Mouse (Mus musculus) heart, adult 2 months (tissue): ENCODE measurements at regions not wholly inside any gene's neighbourhood (a gene's known extent, or its start where the extent isn't known, plus 50 kb on each side); places are given as distances from the start of the nearest gene placed in this dataset.

Source experiments
- DNase-seq, 2 experiments: peaks; one replicate each; pipeline ENCODE4 v3.0.0; 2021
- H3K27ac ChIP-seq: fragments of 200-600 bp; 2 replicates; pipeline ENCODE4 v1.8.1; 2022
- H3K27me3 ChIP-seq: fragments of 200-500 bp; 2 replicates; pipeline ENCODE4 v1.6.1; 2012; ENCODE audit warnings: mild to moderate bottlenecking, low read length, inconsistent platforms, mixed read lengths; ENCODE audit not compliant: control insufficient read depth, insufficient read depth
- H3K36me3 ChIP-seq: fragments of 200-500 bp; 2 replicates; pipeline ENCODE4 v1.6.1; 2012; ENCODE audit warnings: low read length, inconsistent platforms; ENCODE audit not compliant: control insufficient read depth, insufficient read depth
- H3K4me1 ChIP-seq: fragments of 200-500 bp; 2 replicates; pipeline ENCODE4 v1.6.1; 2011; ENCODE audit warnings: low read length; ENCODE audit not compliant: control insufficient read depth, insufficient read depth
- H3K4me3 ChIP-seq: fragments of 200-600 bp; 2 replicates; pipeline ENCODE4 v1.8.1; 2022
- H3K79me2 ChIP-seq: fragments of 200-500 bp; replicated peaks from 2 replicates; pipeline ENCODE4 v1.6.1; 2012; ENCODE audit warnings: mild to moderate bottlenecking, inconsistent platforms, low read length, moderate library complexity, mixed read lengths; ENCODE audit not compliant: control insufficient read depth, insufficient read depth
- H3K9ac ChIP-seq: fragments of 200-500 bp; 2 replicates; pipeline ENCODE4 v1.6.1; 2012; ENCODE audit warnings: low read depth, mild to moderate bottlenecking, control low read depth, inconsistent platforms, low read length, mixed read lengths
- CTCF ChIP-seq: fragments of 200-600 bp; IDR thresholded peaks from 2 replicates; pipeline ENCODE4 v1.8.1; 2022; ENCODE audit warnings: antibody characterized with exemption, mild to moderate bottlenecking, moderate library complexity
- EP300 ChIP-seq: fragments of 200-500 bp; IDR thresholded peaks from 2 replicates; pipeline ENCODE4 v1.6.1; 2011; ENCODE audit warnings: low read depth, low read length, control low read depth; ENCODE audit not compliant: insufficient read depth
- POLR2A ChIP-seq: fragments of 200-500 bp; IDR thresholded peaks from 2 replicates; pipeline ENCODE4 v1.6.1; 2011; ENCODE audit warnings: mild to moderate bottlenecking, low read depth, low read length, control low read depth; ENCODE audit not compliant: insufficient read depth
- WGBS: fragments of 180-500 bp; shearing (Covaris S2); methylation state at CpG from one replicate; pipeline ENCODE4 v1.1.7; 2018; 5-methylcytosine and 5-hydroxymethylcytosine counted together
- intact Hi-C: fragments of 180-260 bp; cut with DNase I; formaldehyde crosslinking; loops from one replicate; pipeline ENCODE4 v1.15.1; 2025

DNA sequence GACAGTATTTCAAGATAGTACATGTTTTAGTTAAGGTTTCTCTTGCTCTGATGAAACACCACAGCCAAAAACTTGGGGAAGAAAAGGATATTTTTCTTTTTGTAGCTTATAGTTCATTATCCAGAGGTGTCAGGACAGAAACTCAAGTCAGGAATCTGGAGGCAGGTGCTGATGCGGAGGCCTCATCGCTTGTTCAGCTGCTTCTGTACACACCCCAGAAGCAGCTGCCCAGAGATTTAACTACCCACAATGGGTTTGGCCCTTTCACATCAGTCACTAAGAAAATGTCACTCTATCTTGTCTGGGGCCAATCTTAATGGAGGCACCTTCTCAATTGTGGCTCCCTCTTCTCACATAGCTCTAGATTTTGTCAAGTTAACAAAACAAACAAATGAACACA, 996.4 kb upstream of the Slit2 start:
- no peak for DNase-seq
- WGBS, result 85% methylated on average over 2 of the region's 2 CpGs
- intact Hi-C loops, result no loop called here
- Histone ChIP-seq H3K9ac (no peak overlapping the region), H3K27me3 (no peaks in the 10 kb centered on the region), H3K36me3 (no peaks in the 10 kb centered on the region), H3K4me3 (no peak overlapping the region), H3K27ac (no peak overlapping the region), H3K79me2 (no peaks in the 10 kb centered on the region), H3K4me1 (no peaks in the 10 kb centered on the region)
- TF ChIP-seq EP300, result no peak
- TF ChIP-seq CTCF, result no peak

- Histone ChIP-seq H3K36me3 (no peaks in the 10 kb centered on the region), H3K27me3 (no peaks in the 10 kb centered on the region), H3K4me3 (no peak overlapping the region), H3K79me2 (no peaks in the 10 kb centered on the region), H3K4me1 (no peaks in the 10 kb centered on the region), H3K27ac (no peak overlapping the region), H3K9ac (no peak overlapping the region)
- TF ChIP-seq POLR2A (no peak), EP300 (no peak), CTCF (peak; percentile 19)
- DNase-seq, result no peak
- intact Hi-C loops, result no loop called here
- WGBS, result 75% methylated on average over 2 of the region's 2 CpGs
These were observed 1002.6 kb upstream of the Slit2 start for GRCm38 (mm10) chr5:46980326-46980725.

GRCm38 (mm10) chr5:46968870-46969436, 1014.0 kb upstream of the Slit2 start:
- 81% methylated on average over 5 of the region's 5 CpGs for WGBS
- TF ChIP-seq EP300 (no peak), POLR2A (no peak), CTCF (no peak)
- no peak overlapping the region for H3K27ac ChIP-seq
- no peak overlapping the region for H3K4me3 ChIP-seq
- H3K79me2 ChIP-seq, result no peaks in the 10 kb centered on the region
- H3K27me3 ChIP-seq, result no peaks in the 10 kb centered on the region
- DNase-seq, result no peak
- no peak overlapping the region for H3K9ac ChIP-seq
- H3K36me3 ChIP-seq, result no peaks in the 10 kb centered on the region
- intact Hi-C loops, result loop anchor here (1.0 kb wide), 1 partner anchor 15 kb away; no protein-coding TSS in a partner anchor
- no peaks in the 10 kb centered on the region for H3K4me1 ChIP-seq

- Histone ChIP-seq H3K4me3 (no peak overlapping the region), H3K36me3 (no peaks in the 10 kb centered on the region), H3K27ac (no peak overlapping the region), H3K79me2 (no peaks in the 10 kb centered on the region), H3K4me1 (no peaks in the 10 kb centered on the region), H3K9ac (no peak overlapping the region), H3K27me3 (no peaks in the 10 kb centered on the region)
- DNase-seq, result no peak
- TF ChIP-seq EP300 (no peak), POLR2A (no peak), CTCF (no peak)
- intact Hi-C loops, result no loop called here
- WGBS, result 55% methylated on average over 2 of the region's 2 CpGs
These were observed 1022.2 kb upstream of the Slit2 start for GRCm38 (mm10) chr5:46960749-46961148.

DNA sequence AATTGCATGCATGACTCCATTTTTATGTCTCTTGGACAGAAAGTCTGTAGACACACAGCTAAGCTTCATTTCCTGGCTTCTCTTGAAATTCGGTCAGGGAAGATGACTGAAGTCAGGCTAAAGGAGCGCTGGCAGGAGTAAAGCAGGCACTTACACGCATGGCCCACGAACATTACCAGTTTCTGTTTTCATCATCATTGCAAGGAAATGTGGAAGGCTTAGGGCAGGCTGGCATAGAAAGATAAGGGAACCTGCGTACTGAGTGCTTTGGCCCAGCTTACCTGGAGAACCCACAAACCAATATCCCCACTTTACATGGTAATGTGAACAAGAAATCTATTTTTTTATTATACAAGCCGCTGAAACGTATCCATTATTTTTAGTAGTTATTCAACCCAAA, 1056.6 kb upstream of the Slit2 start:
- no peak for DNase-seq
- no peak overlapping the region for H3K27ac ChIP-seq
- no peak overlapping the region for H3K4me3 ChIP-seq
- H3K79me2 ChIP-seq, result no peaks in the 10 kb centered on the region
- H3K9ac ChIP-seq, result no peak overlapping the region
- no peaks in the 10 kb centered on the region for H3K4me1 ChIP-seq
- 80% methylated on average over 7 of the region's 7 CpGs for WGBS
- intact Hi-C loops, result no loop called here
- no peaks in the 10 kb centered on the region for H3K36me3 ChIP-seq
- TF ChIP-seq POLR2A (no peak), CTCF (no peak), EP300 (no peak)
- H3K27me3 ChIP-seq, result no peaks in the 10 kb centered on the region

DNA sequence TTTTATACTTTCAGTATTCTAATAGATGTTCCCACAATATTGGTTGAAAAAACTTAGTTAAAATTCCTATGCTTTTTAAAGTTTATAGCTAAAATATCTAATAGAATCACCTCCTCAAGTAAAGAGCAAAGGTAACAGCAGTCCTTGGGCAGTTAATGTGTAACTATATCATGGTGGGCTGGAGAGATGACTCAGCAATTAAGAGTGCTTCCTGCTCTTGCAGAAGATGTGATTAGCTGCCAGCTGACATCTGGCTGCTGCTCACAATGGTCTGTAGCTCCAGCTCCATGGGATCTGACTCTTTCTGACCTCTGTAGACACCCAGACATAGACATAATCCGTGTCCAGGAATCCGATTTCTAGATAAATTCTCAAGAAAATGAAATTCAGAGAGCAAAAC, 1044.5 kb upstream of the Lcorl start:
- no peak for TF ChIP-seq POLR2A
- no peak for TF ChIP-seq CTCF
- no peak for TF ChIP-seq EP300
- Histone ChIP-seq H3K79me2 (no peaks in the 10 kb centered on the region), H3K27ac (no peak overlapping the region), H3K36me3 (no peaks in the 10 kb centered on the region), H3K27me3 (no peaks in the 10 kb centered on the region), H3K4me1 (no peaks in the 10 kb centered on the region), H3K4me3 (no peak overlapping the region), H3K9ac (no peak overlapping the region)
- WGBS, result 58% methylated on average over 2 of the region's 2 CpGs
- intact Hi-C loops, result no loop called here
- DNase-seq, result no peak

DNA sequence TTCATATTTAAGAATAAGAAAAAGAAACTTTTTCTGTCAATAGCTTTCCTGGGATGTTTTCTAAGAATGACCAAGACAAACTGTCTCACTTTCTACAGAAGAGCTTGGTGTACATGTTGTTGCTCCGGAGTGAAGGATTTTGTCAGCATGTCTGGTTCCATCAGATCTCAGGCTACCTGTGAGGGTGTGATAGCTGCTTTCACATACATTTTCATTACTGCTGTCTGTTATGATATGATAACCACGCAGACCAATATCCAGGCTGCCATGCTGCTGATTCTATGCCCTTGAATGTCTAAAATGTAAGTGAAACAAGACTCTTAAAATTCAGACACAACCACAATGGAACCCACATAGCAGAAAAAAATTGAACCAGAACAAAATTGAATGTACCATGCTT, 1036.6 kb upstream of the Lcorl start:
- no peak for DNase-seq
- Histone ChIP-seq H3K4me3 (no peak overlapping the region), H3K4me1 (no peaks in the 10 kb centered on the region), H3K9ac (no peak overlapping the region), H3K36me3 (no peaks in the 10 kb centered on the region), H3K27me3 (no peaks in the 10 kb centered on the region), H3K27ac (no peak overlapping the region), H3K79me2 (no peaks in the 10 kb centered on the region)
- intact Hi-C loops, result no loop called here
- WGBS, result 73% methylated on average over 2 of the region's 2 CpGs
- TF ChIP-seq POLR2A (no peak), CTCF (no peak), EP300 (no peak)
